Mouse (Mus musculus) neural tube, embryonic 13.5 days (tissue): ENCODE results near the gene Abhd16b. TPM values are rescaled to one million over a fixed set of nuclear protein-coding genes. Genes with fewer than 3 reads are reported as not detected.

ENCODE experiments used
- ATAC-seq: fragments of 200-750 bp; cut with Nextera tagmentation; 2 replicates; pipeline ENCODE4 v1.8.0; 2017; ENCODE audit warnings: low read depth, mild to moderate bottlenecking, moderate TSS enrichment, moderate library complexity
- H3K27ac ChIP-seq: fragments of 300-500 bp; sonication (generic); replicated peaks from 2 replicates; pipeline ENCODE4 v1.5.1; 2015; ENCODE audit warnings: moderate library complexity, mild to moderate bottlenecking, inconsistent platforms
- H3K27me3 ChIP-seq: fragments of 300-500 bp; sonication (generic); 2 replicates; pipeline ENCODE4 v1.6.1; 2015; ENCODE audit warnings: mild to moderate bottlenecking, inconsistent platforms
- H3K36me3 ChIP-seq: fragments of 300-500 bp; sonication (generic); 2 replicates; pipeline ENCODE4 v1.6.1; 2015; ENCODE audit warnings: mild to moderate bottlenecking, inconsistent platforms
- H3K4me1 ChIP-seq: fragments of 300-500 bp; sonication (generic); replicated peaks from 2 replicates; pipeline ENCODE4 v1.6.1; 2015; ENCODE audit warnings: inconsistent platforms
- H3K4me2 ChIP-seq: fragments of 300-500 bp; sonication (generic); 2 replicates; pipeline ENCODE4 v1.6.1; 2015; ENCODE audit warnings: inconsistent platforms, mild to moderate bottlenecking, moderate library complexity
- H3K4me3 ChIP-seq: fragments of 300-500 bp; sonication (generic); 2 replicates; pipeline ENCODE4 v1.5.1; 2015; ENCODE audit warnings: mild to moderate bottlenecking, inconsistent platforms
- H3K9ac ChIP-seq: fragments of 300-500 bp; sonication (generic); 2 replicates; pipeline ENCODE4 v1.6.1; 2015; ENCODE audit warnings: moderate library complexity, mild to moderate bottlenecking, inconsistent platforms
- H3K9me3 ChIP-seq: fragments of 300-500 bp; sonication (generic); 2 replicates; pipeline ENCODE4 v1.6.1; 2016; ENCODE audit warnings: inconsistent platforms
- WGBS: fragments of 180-500 bp; shearing (Covaris S2); methylation state at CpG from one replicate; pipeline ENCODE4 v1.1.7; 2015; 5-methylcytosine and 5-hydroxymethylcytosine counted together
- polyA plus RNA-seq: library from polyadenylated mRNA; unstranded; fragments of >200 nt; fragmentation: Nextera tagmentation; extraction: Ambion mirVana; gene quantifications from 2 replicates; pipeline ENCODE4 v1.2.1, GENCODE M21; 2015

Abhd16b gene
- polyA plus RNA-seq, 1 experiment from 2014 or later: 0.11 TPM

DNA sequence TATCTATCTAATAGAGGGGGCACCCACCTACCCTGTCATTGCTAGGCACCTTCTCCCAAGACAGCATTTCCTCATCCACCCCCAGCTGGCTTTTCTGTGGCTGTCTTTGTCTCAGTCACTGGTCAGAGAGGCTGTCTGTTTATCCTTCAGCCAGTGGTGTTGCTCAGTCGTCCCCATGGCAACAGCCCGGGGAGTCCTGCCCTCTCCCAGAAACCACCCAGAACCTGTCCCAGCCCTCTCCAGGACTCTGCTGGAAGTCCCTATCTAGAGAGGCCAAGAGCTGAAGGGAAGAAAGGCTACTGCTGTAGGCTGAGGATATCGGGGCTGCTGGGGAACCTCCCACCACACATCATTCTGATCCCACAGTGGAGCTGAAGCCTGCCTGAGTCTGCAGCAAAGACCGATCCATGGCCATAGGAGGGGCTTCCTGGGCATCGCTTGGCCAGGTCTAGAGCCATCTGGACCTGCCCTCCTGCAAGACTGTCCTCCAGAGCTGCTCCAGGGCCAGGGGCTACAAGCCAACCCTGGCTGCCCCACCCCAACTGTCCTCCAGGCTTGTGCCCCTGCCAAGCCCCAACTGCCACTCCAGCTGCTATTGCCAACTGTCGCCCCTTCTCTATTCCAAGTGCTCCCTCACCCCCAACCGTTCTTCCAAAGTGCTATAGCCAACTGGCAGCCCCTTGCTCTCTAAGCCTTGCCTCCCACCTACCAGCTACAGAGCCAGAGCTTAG, 29.8 kb upstream of the Abhd16b start:
- Histone ChIP-seq H3K4me3 (no peak overlapping the region), H3K27me3 (peaks cover 18% of the 10 kb centered on the region), H3K27ac (no peak overlapping the region), H3K4me1 (peaks cover 26% of the 10 kb centered on the region), H3K4me2 (0 out of 2 replicates have a peak overlapping the region, but pooled peaks have one; percentile 14), H3K9ac (no peak overlapping the region), H3K36me3 (no peaks in the 10 kb centered on the region), H3K9me3 (no peaks in the 10 kb centered on the region)
- 49% methylated on average over 7 of the region's 7 CpGs for WGBS
- no peak for ATAC-seq

DNA sequence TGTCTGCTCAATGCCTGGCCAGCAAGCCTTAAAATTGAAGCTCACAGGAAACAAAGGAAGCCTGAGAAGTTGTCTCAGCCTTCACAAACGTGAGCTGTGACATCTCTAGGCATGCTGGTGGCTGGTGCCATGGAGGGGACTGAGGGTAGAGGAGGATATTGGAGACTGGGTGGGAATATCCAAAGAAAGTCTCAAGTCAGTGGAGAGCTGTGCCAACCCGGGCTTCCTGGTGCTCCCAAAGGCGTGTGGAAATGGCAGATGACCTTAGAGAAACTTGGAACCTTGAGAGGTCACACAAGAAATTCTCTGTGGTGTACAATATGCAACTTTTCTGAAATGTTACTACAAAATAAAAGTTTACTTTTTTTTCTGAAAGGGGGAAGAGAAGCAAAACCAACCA, 27.6 kb upstream of the Abhd16b start:
- Histone ChIP-seq H3K27me3 (peaks cover 14% of the 10 kb centered on the region), H3K9me3 (no peaks in the 10 kb centered on the region), H3K4me2 (no peak overlapping the region), H3K36me3 (no peaks in the 10 kb centered on the region), H3K9ac (no peak overlapping the region), H3K27ac (no peak overlapping the region), H3K4me1 (peaks cover 12% of the 10 kb centered on the region), H3K4me3 (no peak overlapping the region)
- no peak for ATAC-seq
- WGBS: 56% methylated on average over 3 of the region's 3 CpGs

DNA sequence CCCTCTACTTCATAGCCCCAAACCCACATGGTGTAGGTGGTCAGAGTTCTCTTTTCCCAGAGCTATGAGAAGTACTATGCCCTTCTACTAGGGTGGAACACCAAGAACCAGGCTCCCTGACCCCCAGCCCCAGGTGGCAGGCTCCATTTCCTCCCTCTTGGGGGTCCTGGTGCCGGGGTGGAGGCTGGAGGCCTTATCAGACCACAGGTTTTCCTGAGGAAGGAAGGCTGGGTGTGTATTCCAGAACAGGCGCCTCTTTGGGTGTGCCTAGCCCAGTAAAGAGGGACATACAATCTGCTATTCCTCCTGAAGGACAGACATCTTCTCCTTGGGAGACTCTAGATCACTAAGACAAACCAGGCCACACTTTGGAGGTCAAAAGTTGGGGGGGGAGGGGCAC, 22.7 kb upstream of the Abhd16b start:
- Histone ChIP-seq H3K9me3 (no peaks in the 10 kb centered on the region), H3K27me3 (no peaks in the 10 kb centered on the region), H3K27ac (no peak overlapping the region), H3K9ac (no peak overlapping the region), H3K4me3 (no peak overlapping the region), H3K4me1 (no peaks in the 10 kb centered on the region), H3K36me3 (no peaks in the 10 kb centered on the region), H3K4me2 (no peak overlapping the region)
- 68% methylated on average over 2 of the region's 2 CpGs for WGBS
- no peak for ATAC-seq

DNA sequence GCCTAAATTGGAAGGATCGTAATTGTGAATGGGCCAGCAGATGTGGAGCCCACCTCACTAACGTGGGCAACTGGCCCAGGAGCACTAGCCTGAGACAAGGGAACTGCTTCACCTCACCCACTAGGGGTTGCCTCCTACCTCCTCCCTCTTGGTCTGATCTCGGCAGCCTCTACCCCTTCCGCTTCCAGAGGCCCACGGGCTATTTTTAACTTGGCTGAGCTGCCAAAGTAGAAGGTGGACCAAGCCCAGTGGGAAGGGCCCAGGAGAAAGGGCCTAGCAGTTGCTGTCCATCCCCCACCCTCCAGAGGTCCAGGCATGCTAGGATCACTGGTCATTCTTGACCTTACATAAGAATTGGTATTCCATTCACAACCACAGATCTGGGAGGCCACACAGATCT, 21.8 kb upstream of the Abhd16b start:
- no peak overlapping the region for H3K4me3 ChIP-seq
- H3K36me3 ChIP-seq: no peaks in the 10 kb centered on the region
- H3K9me3 ChIP-seq: no peaks in the 10 kb centered on the region
- no peak overlapping the region for H3K4me2 ChIP-seq
- no peak overlapping the region for H3K27ac ChIP-seq
- 57% methylated on average over 5 of the region's 5 CpGs for WGBS
- no peaks in the 10 kb centered on the region for H3K27me3 ChIP-seq
- no peak for ATAC-seq
- H3K9ac ChIP-seq: no peak overlapping the region
- H3K4me1 ChIP-seq: no peaks in the 10 kb centered on the region

DNA sequence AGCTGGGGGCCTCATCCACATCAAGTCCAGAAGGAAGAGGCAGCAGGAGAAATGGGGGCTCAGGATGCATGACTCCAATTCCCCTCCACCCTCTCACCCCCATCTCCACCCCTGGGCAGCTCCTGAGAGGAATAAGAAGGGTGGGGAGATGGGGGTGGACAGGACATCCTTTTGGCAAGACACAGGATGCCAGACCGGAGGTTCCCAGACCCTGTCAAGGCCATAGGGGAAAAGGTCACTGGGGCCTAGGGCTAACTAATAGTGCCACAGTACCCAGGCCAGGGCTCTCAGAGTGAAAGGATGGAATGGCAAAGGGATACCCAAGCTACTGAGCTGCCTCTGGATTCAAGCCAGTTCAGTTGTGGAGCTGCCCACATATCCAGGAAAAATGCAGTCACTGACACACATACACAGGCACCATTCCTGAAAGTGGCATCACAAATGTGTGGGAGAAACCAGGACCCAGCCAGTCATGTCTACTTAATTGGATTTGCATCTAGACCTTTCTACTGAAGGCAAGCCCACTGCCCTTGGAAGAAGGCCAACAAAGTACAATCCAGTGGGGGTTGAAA, 20.7 kb upstream of the Abhd16b start:
- H3K4me2 ChIP-seq: no peak overlapping the region
- H3K36me3 ChIP-seq: no peaks in the 10 kb centered on the region
- H3K27me3 ChIP-seq: no peaks in the 10 kb centered on the region
- no peaks in the 10 kb centered on the region for H3K4me1 ChIP-seq
- no peaks in the 10 kb centered on the region for H3K9me3 ChIP-seq
- no peak overlapping the region for H3K27ac ChIP-seq
- no peak overlapping the region for H3K4me3 ChIP-seq
- 78% methylated on average over 1 of the region's 1 CpGs for WGBS
- no peak for ATAC-seq
- H3K9ac ChIP-seq: no peak overlapping the region

DNA sequence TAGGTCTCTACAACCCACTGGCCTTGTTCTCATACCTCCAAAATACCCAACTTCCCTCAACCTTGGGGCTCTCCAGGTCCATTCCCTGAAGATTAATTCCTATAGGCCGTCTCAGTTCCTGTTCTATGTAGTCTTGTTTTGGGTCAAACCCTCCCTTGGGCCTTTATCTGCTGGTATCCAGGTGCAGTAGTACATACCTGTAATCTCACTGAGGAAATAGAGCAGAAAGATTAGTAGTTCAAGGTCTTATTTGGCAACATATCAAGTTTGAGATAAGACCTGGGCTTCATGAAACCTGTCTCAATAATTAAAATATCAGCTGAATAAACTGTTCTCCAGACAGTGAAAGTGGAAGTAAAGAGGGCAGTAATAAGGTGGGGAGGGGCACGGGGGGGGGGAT, 9.9 kb upstream of the Abhd16b start:
- no peaks in the 10 kb centered on the region for H3K9me3 ChIP-seq
- no peak overlapping the region for H3K9ac ChIP-seq
- H3K4me1 ChIP-seq: peaks cover 23% of the 10 kb centered on the region
- H3K4me3 ChIP-seq: no peak overlapping the region
- H3K4me2 ChIP-seq: no peak overlapping the region
- H3K27me3 ChIP-seq: no peaks in the 10 kb centered on the region
- no peak for ATAC-seq
- no peak overlapping the region for H3K27ac ChIP-seq
- H3K36me3 ChIP-seq: no peaks in the 10 kb centered on the region
- WGBS: 55% methylated on average over 2 of the region's 2 CpGs

DNA sequence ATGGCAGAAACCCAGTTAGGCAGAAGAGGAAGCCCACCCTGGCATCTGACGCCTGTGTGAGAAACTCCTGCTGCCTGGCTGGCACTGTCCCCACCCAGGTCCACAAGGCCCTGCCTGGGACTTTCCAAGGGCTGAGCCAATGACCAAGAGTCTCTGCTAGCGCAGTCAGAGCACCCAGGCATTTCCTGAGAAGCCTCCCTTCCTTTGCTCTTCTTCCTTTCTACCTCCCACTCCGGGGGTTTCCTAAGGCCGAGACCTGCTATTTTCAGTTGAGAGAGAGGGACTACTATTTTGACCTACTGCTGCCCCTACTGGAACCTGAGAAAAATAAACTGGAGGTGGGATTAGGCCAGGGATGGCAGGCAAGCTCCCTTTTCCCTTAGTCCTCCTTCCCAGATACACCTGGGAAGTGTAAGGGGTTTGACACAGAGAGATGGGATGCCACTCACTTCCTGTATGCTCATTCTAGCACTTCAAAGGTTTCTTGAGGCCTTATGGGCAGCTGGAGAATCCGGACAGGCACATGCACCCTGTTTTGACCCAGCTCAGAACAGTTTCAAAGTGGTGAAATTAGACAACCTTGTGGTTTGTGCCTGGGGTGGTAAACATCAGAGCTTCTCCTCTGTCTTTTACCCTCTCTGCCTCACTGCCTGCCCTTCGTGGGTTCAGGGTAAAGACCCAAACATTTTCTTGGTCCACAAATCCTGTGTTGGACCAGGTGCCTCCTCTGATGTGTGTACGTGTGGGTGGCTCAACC, 9.3 kb upstream of the Abhd16b start:
- Histone ChIP-seq H3K4me3 (no peak overlapping the region), H3K9ac (0 out of 2 replicates have a peak overlapping the region, but pooled peaks have one; percentile 41), H3K27me3 (no peaks in the 10 kb centered on the region), H3K4me1 (peaks cover 24% of the 10 kb centered on the region), H3K36me3 (no peaks in the 10 kb centered on the region), H3K4me2 (no peak overlapping the region), H3K9me3 (no peaks in the 10 kb centered on the region), H3K27ac (no peak overlapping the region)
- no peak for ATAC-seq
- WGBS: 38% methylated on average over 7 of the region's 7 CpGs

DNA sequence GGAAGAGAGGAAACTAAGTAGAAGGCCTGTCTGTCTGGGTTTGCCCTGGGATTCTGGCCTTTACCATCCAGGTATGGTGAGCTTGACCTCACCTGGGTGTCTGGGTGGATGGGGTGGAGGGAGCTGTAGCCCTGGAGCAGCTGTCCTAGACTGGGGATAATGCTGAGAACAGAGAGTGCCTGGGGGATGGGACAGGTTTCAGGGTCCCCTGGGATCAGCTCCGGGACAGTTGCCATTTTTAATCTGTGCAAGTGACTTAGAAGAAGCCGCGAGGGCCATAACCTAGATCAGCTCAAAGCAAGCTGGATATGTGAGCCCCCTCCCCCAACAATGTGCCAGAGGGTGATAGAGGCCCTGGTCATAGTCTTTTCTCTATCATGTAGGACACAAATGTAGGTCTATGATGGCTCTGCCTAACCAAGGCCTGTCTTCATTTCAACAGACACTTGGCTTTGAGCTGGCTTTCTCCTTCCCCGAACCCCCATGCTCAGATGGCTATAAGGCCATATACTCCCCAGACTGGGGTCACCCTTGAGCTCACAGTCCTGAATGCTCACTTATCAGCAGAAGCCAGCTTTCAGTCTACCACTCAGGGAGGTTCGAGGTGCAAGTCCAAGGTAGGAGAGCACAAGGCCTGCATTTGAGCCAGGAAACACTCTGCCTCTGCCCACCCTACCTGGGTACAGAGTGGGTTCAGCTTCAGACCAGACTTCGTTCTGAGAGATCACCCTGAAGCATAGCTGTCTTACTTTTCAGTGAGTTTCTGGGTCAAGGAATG, 8.4 kb upstream of the Abhd16b start:
- Histone ChIP-seq H3K4me2 (no peak overlapping the region), H3K9me3 (no peaks in the 10 kb centered on the region), H3K4me3 (no peak overlapping the region), H3K4me1 (peaks cover 24% of the 10 kb centered on the region), H3K27ac (no peak overlapping the region), H3K36me3 (no peaks in the 10 kb centered on the region), H3K9ac (no peak overlapping the region), H3K27me3 (no peaks in the 10 kb centered on the region)
- 74% methylated on average over 6 of the region's 6 CpGs for WGBS
- no peak for ATAC-seq

DNA sequence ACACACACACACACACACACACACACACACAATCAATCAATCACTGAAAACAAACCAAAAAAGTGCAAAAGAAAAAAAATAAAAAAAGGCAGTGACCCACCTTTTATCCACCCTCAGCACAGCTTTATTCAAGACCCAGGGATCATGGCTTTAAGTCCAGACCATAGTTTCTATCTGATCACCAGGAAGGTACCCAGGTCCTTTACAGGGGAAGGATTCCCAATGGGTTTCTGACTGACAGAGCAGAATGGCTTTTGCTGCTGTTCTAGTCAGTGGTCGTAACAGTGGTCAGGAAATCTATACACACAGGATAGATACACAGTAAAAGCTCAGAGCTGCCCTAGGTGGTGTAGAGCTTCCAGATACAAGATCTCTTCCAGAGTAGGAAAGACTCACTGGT, 7.3 kb upstream of the Abhd16b start:
- no peak for ATAC-seq
- Histone ChIP-seq H3K27me3 (no peaks in the 10 kb centered on the region), H3K4me1 (peaks cover 24% of the 10 kb centered on the region), H3K36me3 (no peaks in the 10 kb centered on the region), H3K4me2 (no peak overlapping the region), H3K27ac (peak overlapping the region; percentile 39), H3K9ac (no peak overlapping the region), H3K4me3 (no peak overlapping the region), H3K9me3 (no peaks in the 10 kb centered on the region)
- WGBS: 14% methylated on average over 1 of the region's 1 CpGs

DNA sequence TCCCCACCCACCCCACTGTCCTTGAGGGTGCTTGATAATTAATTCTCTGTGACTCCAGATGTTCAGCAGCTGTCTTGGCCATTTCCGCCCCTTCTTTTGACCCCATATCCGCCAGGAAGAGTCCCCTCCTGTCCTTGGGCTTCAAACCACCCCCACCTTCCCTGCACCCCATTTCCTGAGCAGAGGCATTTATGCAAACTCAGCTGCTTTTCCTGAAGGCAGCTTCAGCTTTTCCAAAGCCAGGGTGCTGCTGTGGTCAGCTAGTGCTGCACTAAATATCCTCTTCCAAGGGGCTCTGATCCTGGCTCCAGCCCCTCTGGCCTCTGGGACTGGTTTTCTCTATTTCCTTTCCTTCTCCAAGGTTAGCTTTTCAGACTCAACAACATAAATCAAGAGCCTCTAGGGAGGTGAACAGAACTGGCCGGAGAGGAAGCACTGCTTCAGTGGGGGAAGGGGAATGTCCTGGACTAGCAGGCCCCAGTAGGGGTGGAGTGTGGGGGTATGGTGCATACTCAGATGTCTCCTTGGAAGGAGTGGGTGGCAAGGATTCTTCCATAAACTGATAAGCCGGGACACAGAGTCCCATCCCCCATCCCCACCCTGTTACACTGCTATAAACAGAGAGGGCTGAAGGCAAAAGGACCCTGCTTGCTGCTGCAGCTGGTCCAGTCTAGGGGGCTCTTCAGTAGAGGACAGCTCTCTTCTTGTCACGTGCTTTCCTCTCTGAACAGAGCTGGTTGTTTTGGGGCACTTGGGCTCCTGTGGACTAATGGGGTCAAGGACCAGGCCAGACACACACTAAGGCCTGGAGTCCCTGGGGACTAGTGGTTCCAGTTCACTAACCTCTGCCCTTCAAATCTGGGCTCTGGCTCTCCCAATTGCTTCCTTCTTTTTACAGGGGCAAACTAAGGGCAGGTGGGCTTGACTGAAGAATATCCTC, 5.4 kb upstream of the Abhd16b start:
- Histone ChIP-seq H3K4me1 (peaks cover 24% of the 10 kb centered on the region), H3K27ac (peak overlapping the region; percentile 76), H3K9ac (no peak overlapping the region), H3K4me2 (no peak overlapping the region), H3K9me3 (no peaks in the 10 kb centered on the region), H3K4me3 (no peak overlapping the region), H3K36me3 (no peaks in the 10 kb centered on the region), H3K27me3 (no peaks in the 10 kb centered on the region)
- peak; percentile 69 for ATAC-seq
- 28% methylated on average over 5 of the region's 5 CpGs for WGBS

DNA sequence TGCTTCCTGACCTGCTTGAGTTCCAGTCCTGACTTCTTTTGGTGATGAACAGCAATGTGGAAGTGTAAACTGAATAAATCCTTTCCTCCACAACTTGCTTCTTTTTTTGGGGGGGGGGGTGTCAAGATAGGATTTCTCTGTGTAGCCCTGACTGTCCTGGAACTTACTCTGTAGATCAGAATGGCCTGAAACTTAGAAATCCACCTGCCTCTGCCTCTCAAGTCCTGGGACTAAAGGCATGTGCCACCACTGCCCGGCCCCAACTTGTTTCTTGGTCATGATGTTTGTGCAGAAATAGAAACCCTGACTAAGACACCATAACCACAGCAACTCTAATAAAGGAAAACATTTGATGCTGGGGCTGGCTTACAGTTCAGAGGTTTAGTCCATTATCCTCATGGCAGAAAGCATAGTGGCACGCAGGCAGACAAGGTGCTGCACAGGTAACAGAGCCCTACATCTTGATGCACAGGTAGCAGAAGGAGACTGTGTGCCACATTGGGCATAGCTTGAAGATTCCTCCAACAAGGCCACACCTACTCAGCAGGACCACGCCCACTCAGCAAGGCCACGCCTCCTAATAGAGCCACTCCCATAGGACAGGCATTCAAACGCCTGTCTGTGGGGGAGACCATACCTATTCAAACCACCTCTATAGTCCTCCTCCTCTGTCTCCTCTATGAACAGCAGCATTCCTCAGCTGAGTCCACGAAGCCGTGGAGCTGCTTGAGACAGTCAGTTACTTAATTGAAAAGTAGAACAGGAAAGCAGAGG, 1.4 kb upstream of the Abhd16b start:
- H3K4me2 ChIP-seq: no peak overlapping the region
- H3K27me3 ChIP-seq: no peaks in the 10 kb centered on the region
- peaks cover 21% of the 10 kb centered on the region for H3K4me1 ChIP-seq
- WGBS: 24% methylated on average over 7 of the region's 7 CpGs
- no peak overlapping the region for H3K27ac ChIP-seq
- no peak for ATAC-seq
- H3K4me3 ChIP-seq: no peak overlapping the region
- no peaks in the 10 kb centered on the region for H3K36me3 ChIP-seq
- no peaks in the 10 kb centered on the region for H3K9me3 ChIP-seq
- no peak overlapping the region for H3K9ac ChIP-seq
